Mouse (Mus musculus): ENCODE measurements around the gene Marcks. TPM values are rescaled to one million over a fixed set of nuclear protein-coding genes. Genes with fewer than 3 reads are reported as not detected.

The Marcks gene
- polyA plus RNA-seq, 1 experiment from 2014 or later: 54.3 TPM

GRCm38 (mm10) chr10:37106871-37107627, 31.7 kb downstream of the Marcks start:
- ATAC-seq (ENCODE audit: low FRiP score, low TSS enrichment) (no peak), DNase-seq (ENCODE audit: low spot score) (no peak)
- Histone ChIP-seq H3K4me3 (ENCODE audit: low read depth, low read length) (no peak overlapping the region), H3K27ac (replicated peaks) (no peak overlapping the region), H3K9ac (ENCODE audit: low read length) (no peak overlapping the region), H3K27me3 (ENCODE audit: control insufficient read depth, insufficient read depth, low read length) (no peaks in the 10 kb centered on the region), H3K9me3 (ENCODE audit: control insufficient read depth, low read length) (no peaks in the 10 kb centered on the region), H3K4me1 (replicated peaks; ENCODE audit: control insufficient read depth, insufficient read depth) (no peaks in the 10 kb centered on the region), H3K4me2 (replicated peaks; ENCODE audit: low read depth) (no peak overlapping the region), H3K36me3 (ENCODE audit: control insufficient read depth, insufficient read depth, low read length) (no peaks in the 10 kb centered on the region)
- WGBS: 56% methylated on average over 4 of the region's 4 CpGs
- no peak for TF ChIP-seq EP300 (optimal IDR thresholded peaks at IDR 0.05)
- no peak for TF ChIP-seq CTCF (IDR thresholded peaks at IDR 0.05; ENCODE audit: low read depth)

GRCm38 (mm10) chr10:37106303-37106702, 32.4 kb downstream of the Marcks start:
- Histone ChIP-seq H3K27ac (replicated peaks) (no peak overlapping the region), H3K4me3 (ENCODE audit: low read depth, low read length) (no peak overlapping the region), H3K4me1 (replicated peaks; ENCODE audit: control insufficient read depth, insufficient read depth) (no peaks in the 10 kb centered on the region), H3K4me2 (replicated peaks; ENCODE audit: low read depth) (no peak overlapping the region), H3K27me3 (ENCODE audit: control insufficient read depth, insufficient read depth, low read length) (no peaks in the 10 kb centered on the region), H3K9ac (ENCODE audit: low read length) (no peak overlapping the region), H3K9me3 (ENCODE audit: control insufficient read depth, low read length) (no peaks in the 10 kb centered on the region), H3K36me3 (ENCODE audit: control insufficient read depth, insufficient read depth, low read length) (no peaks in the 10 kb centered on the region)
- TF ChIP-seq EP300 (optimal IDR thresholded peaks at IDR 0.05) (no peak), CTCF (IDR thresholded peaks at IDR 0.05; ENCODE audit: low read depth) (no peak)
- no peak for DNase-seq (ENCODE audit: low spot score)
- no peak for ATAC-seq (ENCODE audit: low FRiP score, low TSS enrichment)
- WGBS: 94% methylated on average over 8 of the region's 8 CpGs

- DNase-seq (ENCODE audit: low spot score): no peak
- H3K27ac ChIP-seq (replicated peaks): no peak overlapping the region
- TF ChIP-seq CTCF (IDR thresholded peaks at IDR 0.05; ENCODE audit: low read depth) (no peak), EP300 (optimal IDR thresholded peaks at IDR 0.05) (no peak)
- H3K4me3 ChIP-seq (ENCODE audit: low read depth, low read length): no peak overlapping the region
- no peaks in the 10 kb centered on the region for H3K4me1 ChIP-seq (replicated peaks; ENCODE audit: control insufficient read depth, insufficient read depth)
- no peak overlapping the region for H3K4me2 ChIP-seq (replicated peaks; ENCODE audit: low read depth)
- WGBS: 69% methylated on average over 4 of the region's 4 CpGs
- ATAC-seq (ENCODE audit: low FRiP score, low TSS enrichment): no peak
- no peak overlapping the region for H3K9ac ChIP-seq (ENCODE audit: low read length)
- no peaks in the 10 kb centered on the region for H3K9me3 ChIP-seq (ENCODE audit: control insufficient read depth, low read length)
- H3K36me3 ChIP-seq (ENCODE audit: control insufficient read depth, insufficient read depth, low read length): no peaks in the 10 kb centered on the region
- H3K27me3 ChIP-seq (ENCODE audit: control insufficient read depth, insufficient read depth, low read length): no peaks in the 10 kb centered on the region
These were observed 36.3 kb downstream of the Marcks start for GRCm38 (mm10) chr10:37102227-37103080.

- Histone ChIP-seq H3K4me3 (ENCODE audit: low read depth, low read length) (no peak overlapping the region), H3K4me1 (replicated peaks; ENCODE audit: control insufficient read depth, insufficient read depth) (no peaks in the 10 kb centered on the region), H3K9ac (ENCODE audit: low read length) (no peak overlapping the region), H3K27me3 (ENCODE audit: control insufficient read depth, insufficient read depth, low read length) (no peaks in the 10 kb centered on the region), H3K4me2 (replicated peaks; ENCODE audit: low read depth) (no peak overlapping the region), H3K27ac (replicated peaks) (no peak overlapping the region), H3K36me3 (ENCODE audit: control insufficient read depth, insufficient read depth, low read length) (no peaks in the 10 kb centered on the region), H3K9me3 (ENCODE audit: control insufficient read depth, low read length) (no peaks in the 10 kb centered on the region)
- TF ChIP-seq EP300 (optimal IDR thresholded peaks at IDR 0.05) (no peak), CTCF (IDR thresholded peaks at IDR 0.05; ENCODE audit: low read depth) (no peak)
- no peak for ATAC-seq (ENCODE audit: low FRiP score, low TSS enrichment)
- DNase-seq (ENCODE audit: low spot score): no peak
- 67% methylated on average over 2 of the region's 2 CpGs for WGBS
These were observed 37.0 kb downstream of the Marcks start for GRCm38 (mm10) chr10:37101733-37102132.

GRCm38 (mm10) chr10:37096529-37096928, 42.2 kb downstream of the Marcks start:
- no peaks in the 10 kb centered on the region for H3K9me3 ChIP-seq (ENCODE audit: control insufficient read depth, low read length)
- no peaks in the 10 kb centered on the region for H3K4me1 ChIP-seq (replicated peaks; ENCODE audit: control insufficient read depth, insufficient read depth)
- TF ChIP-seq EP300 (optimal IDR thresholded peaks at IDR 0.05): no peak
- no peak for TF ChIP-seq CTCF (IDR thresholded peaks at IDR 0.05; ENCODE audit: low read depth)
- H3K27ac ChIP-seq (replicated peaks): no peak overlapping the region
- H3K9ac ChIP-seq (ENCODE audit: low read length): no peak overlapping the region
- no peak for ATAC-seq (ENCODE audit: low FRiP score, low TSS enrichment)
- 74% methylated on average over 3 of the region's 3 CpGs for WGBS
- no peak overlapping the region for H3K4me3 ChIP-seq (ENCODE audit: low read depth, low read length)
- H3K4me2 ChIP-seq (replicated peaks; ENCODE audit: low read depth): no peak overlapping the region
- DNase-seq (ENCODE audit: low spot score): no peak
- H3K27me3 ChIP-seq (ENCODE audit: control insufficient read depth, insufficient read depth, low read length): no peaks in the 10 kb centered on the region
- no peaks in the 10 kb centered on the region for H3K36me3 ChIP-seq (ENCODE audit: control insufficient read depth, insufficient read depth, low read length)

DNA sequence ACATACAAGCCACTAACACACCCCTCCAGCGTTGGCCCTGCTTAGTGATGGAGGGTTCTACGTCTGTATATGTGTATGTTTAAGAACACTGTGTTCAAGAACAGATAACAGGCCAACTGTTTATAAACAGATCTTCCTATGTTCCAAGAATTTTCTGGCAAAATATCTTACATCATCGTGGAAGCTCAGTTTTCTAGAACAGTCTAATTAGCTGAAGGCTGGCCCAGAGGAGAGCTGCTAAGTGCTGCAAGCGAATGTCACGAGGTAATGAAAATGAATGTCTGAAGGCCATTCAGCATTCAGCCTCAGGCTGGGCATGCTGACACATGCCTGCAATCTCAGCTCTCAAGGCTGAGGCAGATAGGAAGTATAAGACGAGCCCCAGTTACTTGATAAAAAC, 42.9 kb downstream of the Marcks start:
- Histone ChIP-seq H3K4me1 (replicated peaks; ENCODE audit: control insufficient read depth, insufficient read depth) (no peaks in the 10 kb centered on the region), H3K4me2 (replicated peaks; ENCODE audit: low read depth) (no peak overlapping the region), H3K9ac (ENCODE audit: low read length) (no peak overlapping the region), H3K27me3 (ENCODE audit: control insufficient read depth, insufficient read depth, low read length) (no peaks in the 10 kb centered on the region), H3K27ac (replicated peaks) (no peak overlapping the region), H3K4me3 (ENCODE audit: low read depth, low read length) (no peak overlapping the region), H3K9me3 (ENCODE audit: control insufficient read depth, low read length) (no peaks in the 10 kb centered on the region), H3K36me3 (ENCODE audit: control insufficient read depth, insufficient read depth, low read length) (no peaks in the 10 kb centered on the region)
- no peak for TF ChIP-seq CTCF (IDR thresholded peaks at IDR 0.05; ENCODE audit: low read depth)
- TF ChIP-seq EP300 (optimal IDR thresholded peaks at IDR 0.05): no peak
- DNase-seq (ENCODE audit: low spot score) (no peak), ATAC-seq (ENCODE audit: low FRiP score, low TSS enrichment) (no peak)
- 54% methylated on average over 6 of the region's 6 CpGs for WGBS
